Mouse (Mus musculus) forebrain, embryonic 16.5 days (tissue): ENCODE results near the gene Zfp984. TPM values are rescaled to one million over a fixed set of nuclear protein-coding genes. Genes with fewer than 3 reads are reported as not detected.
"Not testable (repeated sequence)": the region's sequence is repeated elsewhere in the genome, so short reads cannot be mapped to it uniquely, and the experiment has no call there.

Experiments used
- ATAC-seq: fragments of 200-750 bp; cut with Nextera tagmentation; 2 replicates; pipeline ENCODE4 v1.8.0; 2017; ENCODE audit warnings: mild to moderate bottlenecking, moderate library complexity
- H3K27ac ChIP-seq: fragments of 300-500 bp; sonication (generic); 2 replicates; pipeline ENCODE4 v1.5.1; 2014; ENCODE audit warnings: low read length, control low read depth
- H3K27me3 ChIP-seq: fragments of 300-500 bp; sonication (generic); replicated peaks from 2 replicates; pipeline ENCODE4 v1.6.1; 2014; ENCODE audit warnings: low read length; ENCODE audit not compliant: control insufficient read depth, insufficient read depth
- H3K36me3 ChIP-seq: fragments of 300-500 bp; sonication (generic); 2 replicates; pipeline ENCODE4 v1.6.1; 2014; ENCODE audit not compliant: control insufficient read depth, insufficient read depth
- H3K4me1 ChIP-seq: fragments of 300-500 bp; sonication (generic); replicated peaks from 2 replicates; pipeline ENCODE4 v1.6.1; 2014; ENCODE audit warnings: low read length; ENCODE audit not compliant: control insufficient read depth, insufficient read depth
- H3K4me2 ChIP-seq: fragments of 300-500 bp; sonication (generic); 2 replicates; pipeline ENCODE4 v1.6.1; 2014; ENCODE audit warnings: mild to moderate bottlenecking, low read length, control low read depth
- H3K4me3 ChIP-seq: fragments of 300-500 bp; sonication (generic); replicated peaks from 2 replicates; pipeline ENCODE4 v1.5.1; 2014; ENCODE audit warnings: mild to moderate bottlenecking, low read length, control low read depth
- H3K9ac ChIP-seq: fragments of 300-500 bp; sonication (generic); replicated peaks from 2 replicates; pipeline ENCODE4 v1.6.1; 2014; ENCODE audit warnings: low read depth, low read length, control low read depth
- H3K9me3 ChIP-seq: fragments of 300-500 bp; sonication (generic); 2 replicates; pipeline ENCODE4 v1.6.1; 2016; ENCODE audit warnings: low read length; ENCODE audit not compliant: control insufficient read depth
- WGBS: fragments of 180-500 bp; shearing (Covaris S2); extraction: QIAGEN DNeasy Blood & Tissue Kit; methylation state at CpG from one replicate; pipeline ENCODE4 v1.1.7; 2014; 5-methylcytosine and 5-hydroxymethylcytosine counted together
- polyA plus RNA-seq: library from polyadenylated mRNA; unstranded; fragments of >200 nt; fragmentation: Nextera tagmentation; extraction: Ambion mirVana; gene quantifications from 2 replicates; pipeline ENCODE4 v1.2.1, GENCODE M21; 2015

The Zfp984 gene
- polyA plus RNA-seq, 1 experiment from 2014 or later = 6.0 TPM

GRCm38 (mm10) chr4:147814592-147815167, 5.1 kb upstream of the Zfp984 start:
- Histone ChIP-seq H3K27me3 (no peaks in the 10 kb centered on the region), H3K36me3 (no peaks in the 10 kb centered on the region), H3K4me3 (no peak overlapping the region), H3K4me1 (no peaks in the 10 kb centered on the region), H3K4me2 (no peak overlapping the region), H3K9me3 (peaks cover 8% of the 10 kb centered on the region; the same call in 1 of the 2 replicates), H3K27ac (no peak overlapping the region), H3K9ac (no peak overlapping the region)
- no peak for ATAC-seq
- WGBS = 83% methylated on average over 2 of the region's 2 CpGs

- H3K27ac ChIP-seq = no peak overlapping the region
- whole genome bisulfite sequencing = 48% methylated on average over 5 of the region's 5 CpGs
- H3K4me3 ChIP-seq = no peak overlapping the region
- H3K27me3 ChIP-seq = no peaks in the 10 kb centered on the region
- H3K4me1 ChIP-seq = no peaks in the 10 kb centered on the region
- no peak for ATAC-seq
- no peak overlapping the region for H3K9ac ChIP-seq
- no peaks in the 10 kb centered on the region for H3K36me3 ChIP-seq
- peaks cover 8% of the 10 kb centered on the region; the same call in 1 of the 2 replicates for H3K9me3 ChIP-seq
- H3K4me2 ChIP-seq = no peak overlapping the region
Measured at GRCm38 (mm10) chr4:147813249-147813765, 3.7 kb upstream of the Zfp984 start.

GRCm38 (mm10) chr4:147809966-147810304, 347 bp upstream of the Zfp984 start:
- not testable (repeated sequence) for H3K4me1 ChIP-seq, H3K27me3 ChIP-seq, H3K27ac ChIP-seq, H3K9me3 ChIP-seq, H3K9ac ChIP-seq, ATAC-seq, H3K36me3 ChIP-seq
- WGBS = 45% methylated on average over 2 of the region's 2 CpGs
- Histone ChIP-seq H3K4me2 (peak overlapping the region; percentile 63), H3K4me3 (peak overlapping the region; percentile 48)

GRCm38 (mm10) chr4:147808483-147808882, 1.1 kb downstream of the Zfp984 start:
- H3K4me3 ChIP-seq, H3K9ac ChIP-seq, ATAC-seq, H3K27ac ChIP-seq, H3K4me1 ChIP-seq, H3K36me3 ChIP-seq, H3K9me3 ChIP-seq, H3K27me3 ChIP-seq: not testable (repeated sequence)
- peak overlapping the region; percentile 63; the same call in 1 of the 2 replicates for H3K4me2 ChIP-seq
- WGBS = 80% methylated on average over 4 of the region's 4 CpGs

- H3K4me2 ChIP-seq, H3K27ac ChIP-seq, ATAC-seq, H3K4me1 ChIP-seq, H3K9me3 ChIP-seq, H3K36me3 ChIP-seq, H3K27me3 ChIP-seq, H3K4me3 ChIP-seq, H3K9ac ChIP-seq: not testable (repeated sequence)
- WGBS = 93% methylated on average over 1 of the region's 1 CpGs
Measured at GRCm38 (mm10) chr4:147795308-147795707, 14.3 kb downstream of the Zfp984 start.

- not testable (repeated sequence) for H3K36me3 ChIP-seq, H3K4me2 ChIP-seq, H3K27me3 ChIP-seq, H3K4me3 ChIP-seq, H3K27ac ChIP-seq, H3K9me3 ChIP-seq, ATAC-seq, H3K4me1 ChIP-seq, H3K9ac ChIP-seq
- WGBS = 92% methylated on average over 1 of the region's 3 CpGs
Measured at GRCm38 (mm10) chr4:147794026-147794665, 15.4 kb downstream of the Zfp984 start.

- H3K27ac ChIP-seq, H3K4me2 ChIP-seq, H3K4me3 ChIP-seq, ATAC-seq, H3K4me1 ChIP-seq, H3K36me3 ChIP-seq, H3K27me3 ChIP-seq, H3K9me3 ChIP-seq, H3K9ac ChIP-seq: not testable (repeated sequence)
- 66% methylated on average over 2 of the region's 2 CpGs for WGBS
Measured at GRCm38 (mm10) chr4:147793390-147793916, 16.1 kb downstream of the Zfp984 start.

- not testable (repeated sequence) for H3K4me3 ChIP-seq, ATAC-seq, H3K27me3 ChIP-seq, H3K4me1 ChIP-seq, H3K27ac ChIP-seq, H3K4me2 ChIP-seq, H3K9me3 ChIP-seq, H3K9ac ChIP-seq, H3K36me3 ChIP-seq
Measured at GRCm38 (mm10) chr4:147791729-147792128, 17.9 kb downstream of the Zfp984 start.

GRCm38 (mm10) chr4:147746255-147746654, 63.3 kb downstream of the Zfp984 start:
- H3K9me3 ChIP-seq, H3K27me3 ChIP-seq, H3K4me3 ChIP-seq, H3K9ac ChIP-seq, H3K27ac ChIP-seq, H3K4me1 ChIP-seq, H3K4me2 ChIP-seq, ATAC-seq, H3K36me3 ChIP-seq: not testable (repeated sequence)
- 94% methylated on average over 14 of the region's 15 CpGs for WGBS
